ENCODE assay signal across 1 mouse cellular context in the genomic region with DNA sequence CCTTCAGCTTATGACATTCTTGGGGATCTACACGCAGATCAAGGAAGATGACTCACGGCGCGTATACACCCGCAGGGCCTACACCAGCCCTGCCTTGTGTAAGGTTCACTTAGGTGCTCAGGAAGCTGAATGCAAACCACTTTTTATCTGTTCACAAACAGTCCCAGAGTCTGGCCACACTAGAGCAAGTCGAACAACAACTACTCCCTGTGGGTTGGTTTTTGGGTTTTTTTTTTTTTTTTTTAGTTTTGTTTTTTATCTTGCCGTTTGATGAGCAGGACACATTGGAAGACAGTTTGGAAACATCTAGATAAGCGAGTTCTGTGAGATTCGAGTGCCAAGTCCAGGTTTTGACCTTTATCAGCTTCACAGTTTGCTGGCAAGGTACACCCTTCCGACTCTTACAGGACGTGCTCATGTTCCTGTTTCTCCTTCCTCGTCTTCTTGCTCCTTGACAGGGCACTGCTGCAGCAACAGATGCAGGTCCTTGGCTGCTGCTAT.
TF ChIP-seq lines count a peak whose summit lies in the region.

No protein-coding gene starts in this region.

TF ChIP-seq in MEL, 35 proteins besides CTCF, POLR2A, EP300 and RAD21 (continued from another document):
- no peak for TF ChIP-seq USF1 (IDR thresholded peaks at IDR 0.05; ENCODE audit: low read depth, low read length)
- TF ChIP-seq JUND (IDR thresholded peaks at IDR 0.05; ENCODE audit: low read depth, low read length), result peak; percentile 89; the same call in 1 of the 2 replicates
- TF ChIP-seq UBTF (IDR thresholded peaks at IDR 0.05; ENCODE audit: borderline replicate concordance, insufficient read depth, low read depth, low read length), result no peak
- TF ChIP-seq TCF12 (IDR thresholded peaks at IDR 0.05; ENCODE audit: low read depth, low read length), result peak; percentile 99
- TF ChIP-seq ZMIZ1 (IDR thresholded peaks at IDR 0.05; ENCODE audit: low read depth, low read length), result 0 out of 2 replicates have a peak, but pooled peaks have one; percentile 60
- peak; percentile 96 for TF ChIP-seq RCOR1 (IDR thresholded peaks at IDR 0.05; ENCODE audit: low read depth, low read length)
- TF ChIP-seq TAL1 (IDR thresholded peaks at IDR 0.05; ENCODE audit: low read length), result peak; percentile 86
- no peak; the same call in 1 of the 2 replicates for TF ChIP-seq MAX (IDR thresholded peaks at IDR 0.05; ENCODE audit: low read length)
- TF ChIP-seq ZNF384 (IDR thresholded peaks at IDR 0.05; ENCODE audit: low read depth, low read length), result peak; percentile 98
- no peak for TF ChIP-seq E2F4 (IDR thresholded peaks at IDR 0.05; ENCODE audit: borderline replicate concordance, low read depth, low read length)
- TF ChIP-seq HCFC1 (IDR thresholded peaks at IDR 0.05; ENCODE audit: low read depth, low read length), result peak; percentile 65
- TF ChIP-seq ZC3H11A (IDR thresholded peaks at IDR 0.05; ENCODE audit: low read depth, low read length), result no peak
- no peak for TF ChIP-seq USF2 (IDR thresholded peaks at IDR 0.05; ENCODE audit: borderline replicate concordance in 1 of 2, insufficient read depth in 1 of 2, low read depth in 1 of 2, low read length in 2 of 2)
- peak; percentile 99 for TF ChIP-seq MYB (IDR thresholded peaks at IDR 0.05; ENCODE audit: low read depth, low read length)
- no peak for TF ChIP-seq GABPA (IDR thresholded peaks at IDR 0.05; ENCODE audit: low read depth, low read length)
- TF ChIP-seq KAT2A (conservative IDR thresholded peaks at IDR 0.05; ENCODE audit: low read depth, low read length), result peak; percentile 36; the same call in 1 of the 2 replicates
- TF ChIP-seq MYC (IDR thresholded peaks at IDR 0.05; ENCODE audit: low read depth, low read length), result peak; percentile 86
